Mouse (Mus musculus): Measurements from ENCODE around the gene Acot9.

GRCm38 (mm10) chrX:155318005-155318404 lies 55.8 kb downstream of the Acot9 start:
- peak; percentile 58 for TF ChIP-seq CTCF (conservative IDR thresholded peaks at IDR 0.05; ENCODE audit: low read length)
- TF ChIP-seq NANOG (IDR thresholded peaks at IDR 0.05; ENCODE audit: borderline replicate concordance, low read length), result no peak
